Mouse (Mus musculus) E14TG2a.4 (cell line): ENCODE measurements around the gene Pabpc6.

Experiments
- H3K27me3 ChIP-seq: 2 replicates; pipeline ENCODE4 v1.6.1; 2014; ENCODE audit warnings: low read length, control low read depth; ENCODE audit not compliant: insufficient read depth
- H3K36me3 ChIP-seq: 2 replicates; pipeline ENCODE4 v1.6.1; 2014; ENCODE audit warnings: low read length, control low read depth; ENCODE audit not compliant: insufficient read depth
- H3K4me1 ChIP-seq: replicated peaks from 2 replicates; pipeline ENCODE4 v1.6.1; 2014; ENCODE audit warnings: low read depth, low read length, control low read depth
- H3K4me3 ChIP-seq: replicated peaks from 2 replicates; pipeline ENCODE4 v1.5.1; 2014; ENCODE audit warnings: mild to moderate bottlenecking, low read length
- H3K9me3 ChIP-seq: 2 replicates; pipeline ENCODE4 v1.6.1; 2014; ENCODE audit warnings: low read length, control low read depth
- CTCF ChIP-seq: conservative IDR thresholded peaks from 2 replicates; pipeline ENCODE4 v1.5.1; 2014; ENCODE audit warnings: low read length
- NANOG ChIP-seq: IDR thresholded peaks from 2 replicates; pipeline ENCODE4 v1.6.1; 2014; ENCODE audit warnings: borderline replicate concordance, low read length, mixed read lengths
- POU5F1 ChIP-seq: IDR thresholded peaks from 2 replicates; pipeline ENCODE4 v1.6.1; 2014; ENCODE audit warnings: low read length, borderline replicate concordance

The Pabpc6 gene

DNA sequence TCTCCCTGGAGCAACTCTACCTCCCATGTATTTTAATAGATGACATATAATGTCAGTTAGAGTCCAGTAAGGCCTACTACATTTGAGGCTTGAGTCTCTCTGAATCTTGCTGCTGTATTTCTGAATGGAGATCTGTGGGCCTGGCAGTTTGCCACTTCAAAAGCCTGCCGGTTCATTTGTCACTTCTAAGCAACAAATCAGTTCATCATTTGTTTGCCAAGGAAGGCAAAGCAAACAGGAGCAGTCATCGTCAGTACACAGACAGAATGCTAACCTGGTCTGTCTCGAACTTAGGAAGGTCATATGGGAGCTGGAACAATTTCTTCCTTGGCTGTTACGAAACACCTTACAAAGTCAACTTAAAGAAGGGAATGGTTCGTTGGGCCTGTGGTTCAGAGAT is 37.4 kb downstream of the Pabpc6 start:
- TF ChIP-seq CTCF: no peak
- TF ChIP-seq POU5F1: no peak
- no peak for TF ChIP-seq NANOG
- H3K4me1 ChIP-seq: peaks cover 39% of the 10 kb centered on the region
- H3K4me3 ChIP-seq: no peak overlapping the region
- no peaks in the 10 kb centered on the region for H3K36me3 ChIP-seq
- H3K27me3 ChIP-seq: no peaks in the 10 kb centered on the region
- H3K9me3 ChIP-seq: no peaks in the 10 kb centered on the region

- Histone ChIP-seq H3K27me3 (no peaks in the 10 kb centered on the region), H3K9me3 (no peaks in the 10 kb centered on the region), H3K36me3 (no peaks in the 10 kb centered on the region), H3K4me3 (no peak overlapping the region), H3K4me1 (peaks cover 29% of the 10 kb centered on the region)
- no peak for TF ChIP-seq CTCF
- TF ChIP-seq NANOG: 0 out of 2 replicates have a peak, but pooled peaks have one; percentile 3
These were observed 38.4 kb downstream of the Pabpc6 start for GRCm38 (mm10) chr17:9631081-9631480.

DNA sequence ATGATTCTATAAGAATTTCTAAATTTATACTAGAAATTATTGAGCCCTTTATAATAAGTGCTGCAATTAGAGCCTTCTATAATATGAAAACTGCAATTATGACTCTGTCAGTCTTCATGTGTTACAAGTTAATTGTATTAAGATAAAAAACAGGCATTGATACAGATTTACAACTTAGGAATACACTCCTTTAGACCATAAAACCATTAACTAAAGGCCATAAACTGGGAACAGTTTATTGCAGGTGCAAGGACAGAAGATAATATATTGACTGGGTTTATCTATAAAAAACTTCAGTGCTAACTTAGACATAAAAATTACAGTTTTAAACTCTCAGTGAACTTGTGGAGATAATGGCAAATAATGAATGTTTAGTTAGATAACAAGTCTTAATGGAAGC is 42.5 kb downstream of the Pabpc6 start:
- no peaks in the 10 kb centered on the region for H3K9me3 ChIP-seq
- H3K4me1 ChIP-seq: peaks cover 19% of the 10 kb centered on the region
- no peak overlapping the region for H3K4me3 ChIP-seq
- H3K36me3 ChIP-seq: no peaks in the 10 kb centered on the region
- TF ChIP-seq NANOG (no peak), CTCF (no peak), POU5F1 (no peak)
- H3K27me3 ChIP-seq: no peaks in the 10 kb centered on the region
